Mouse (Mus musculus) CH12.LX (cell line): Measurements from ENCODE around the gene Pla2g4f. TPM values are rescaled to one million over a fixed set of nuclear protein-coding genes. Genes with fewer than 3 reads are reported as not detected.

Experiments
- DNase-seq: peaks from one replicate; pipeline ENCODE4 v3.0.0-alpha.2; 2013; ENCODE audit errors: extremely low read depth
- H3K27ac ChIP-seq: 2 replicates; pipeline ENCODE4 v1.5.1; 2012; ENCODE audit warnings: low read depth, mild to moderate bottlenecking, control low read depth, moderate library complexity; ENCODE audit not compliant: insufficient read depth
- H3K27me3 ChIP-seq: replicated peaks from 2 replicates; pipeline ENCODE3; 2012; ENCODE audit warnings: inconsistent platforms
- H3K36me3 ChIP-seq, 2 experiments: replicated peaks in 1 of 2; 2 replicates each; pipeline versions ENCODE3 to v1.6.1; 2012; ENCODE audit warnings: inconsistent platforms in 1 of 2, low read length in 1 of 2, mild to moderate bottlenecking in 1 of 2, mixed read lengths in 1 of 2, moderate library complexity in 1 of 2; ENCODE audit not compliant: control insufficient read depth in 1 of 2, insufficient read depth in 1 of 2
- H3K4me1 ChIP-seq, 2 experiments: 2 replicates each; pipeline ENCODE4 v1.6.1; 2012; ENCODE audit warnings: inconsistent platforms in 1 of 2, moderate library complexity in 1 of 2; ENCODE audit not compliant: insufficient read depth in 2 of 2, control insufficient read depth in 1 of 2
- H3K4me2 ChIP-seq: 2 replicates; pipeline ENCODE4 v1.6.1; 2012; ENCODE audit warnings: low read depth, mild to moderate bottlenecking, control low read depth; ENCODE audit not compliant: poor library complexity, insufficient read depth, severe bottlenecking
- H3K4me3 ChIP-seq, 3 experiments: fragments of 150-350 bp in 1 of 3; sonication (generic) in 1 of 3; replicated peaks in 1 of 3; 2 replicates each; pipeline versions ENCODE3 to v1.5.1; 2011 to 2012; ENCODE audit warnings: low read depth in 2 of 3, low read length in 2 of 3, mild to moderate bottlenecking in 2 of 3, moderate library complexity in 2 of 3, control low read depth in 1 of 3, improper control_type of control experiment in 1 of 3, inconsistent platforms in 1 of 3, mixed read lengths in 1 of 3; ENCODE audit not compliant: poor library complexity in 1 of 3
- H3K79me2 ChIP-seq: replicated peaks from 2 replicates; pipeline ENCODE4 v1.6.1; 2012; ENCODE audit warnings: mild to moderate bottlenecking, moderate library complexity; ENCODE audit not compliant: control insufficient read depth, poor library complexity, insufficient read depth, severe bottlenecking; ENCODE audit errors: extremely low read depth
- H3K9ac ChIP-seq: 2 replicates; pipeline ENCODE4 v1.6.1; 2012; ENCODE audit warnings: low read depth, mild to moderate bottlenecking, control low read depth, moderate library complexity; ENCODE audit not compliant: insufficient read depth
- H3K9me3 ChIP-seq: replicated peaks from 2 replicates; pipeline ENCODE3; 2012; ENCODE audit warnings: low read length, inconsistent platforms, mixed read lengths
- CHD1 ChIP-seq: IDR thresholded peaks from 2 replicates; pipeline ENCODE4 v1.6.1; 2012; ENCODE audit warnings: low read depth, low read length, improper control_type of control experiment, inconsistent platforms
- CHD2 ChIP-seq: IDR thresholded peaks from 2 replicates; pipeline ENCODE4 v1.6.1; 2011; ENCODE audit warnings: low read length, improper control_type of control experiment
- CTCF ChIP-seq, 2 experiments: IDR thresholded peaks in 1 of 2; conservative IDR thresholded peaks in 1 of 2; 2 replicates each; pipeline ENCODE4 v1.5.1; 2011 to 2012; ENCODE audit warnings: low read depth in 2 of 2, low read length in 2 of 2, improper control_type of control experiment in 1 of 2, inconsistent platforms in 1 of 2, mild to moderate bottlenecking in 1 of 2, moderate library complexity in 1 of 2
- ETS1 ChIP-seq: conservative IDR thresholded peaks from 2 replicates; pipeline ENCODE4 v1.6.1; 2012; ENCODE audit warnings: low read depth, mild to moderate bottlenecking, inconsistent platforms, low read length, improper control_type of control experiment, moderate library complexity
- GABPA ChIP-seq: IDR thresholded peaks from 2 replicates; pipeline ENCODE4 v1.6.1; 2012; ENCODE audit warnings: low read depth, low read length, improper control_type of control experiment, inconsistent platforms; ENCODE audit not compliant: insufficient replicate concordance
- HCFC1 ChIP-seq: IDR thresholded peaks from 2 replicates; pipeline ENCODE4 v1.6.1; 2012; ENCODE audit warnings: low read depth, mild to moderate bottlenecking, inconsistent platforms, low read length, improper control_type of control experiment
- IRF4 ChIP-seq: IDR thresholded peaks from 2 replicates; pipeline ENCODE4 v1.6.1; 2014; ENCODE audit warnings: low read depth, mild to moderate bottlenecking, inconsistent platforms, low read length, improper control_type of control experiment
- JUN ChIP-seq: IDR thresholded peaks from 2 replicates; pipeline ENCODE4 v1.6.1; 2011; ENCODE audit warnings: low read depth, mild to moderate bottlenecking, low read length, improper control_type of control experiment, moderate library complexity; ENCODE audit not compliant: insufficient read depth
- KAT2A ChIP-seq: IDR thresholded peaks from 2 replicates; pipeline ENCODE4 v1.6.1; 2012; ENCODE audit warnings: low read length, improper control_type of control experiment, inconsistent platforms; ENCODE audit not compliant: insufficient replicate concordance
- MAX ChIP-seq: IDR thresholded peaks from 2 replicates; pipeline ENCODE4 v1.6.1; 2011; ENCODE audit warnings: low read length, improper control_type of control experiment
- MEF2A ChIP-seq: IDR thresholded peaks from 2 replicates; pipeline ENCODE4 v1.6.1; 2014; ENCODE audit warnings: low read depth, mild to moderate bottlenecking, inconsistent platforms, low read length, improper control_type of control experiment, borderline replicate concordance
- MYC ChIP-seq: IDR thresholded peaks from 2 replicates; pipeline ENCODE4 v1.6.1; 2011; ENCODE audit warnings: low read depth, mild to moderate bottlenecking, improper control_type of control experiment, low read length
- NELFE ChIP-seq: IDR thresholded peaks from 2 replicates; pipeline ENCODE4 v1.6.1; 2011; ENCODE audit warnings: low read depth, low read length, improper control_type of control experiment
- PAX5 ChIP-seq: IDR thresholded peaks from 2 replicates; pipeline ENCODE4 v1.6.1; 2012; ENCODE audit warnings: low read length, inconsistent platforms, mixed read lengths
- POLR2A ChIP-seq: IDR thresholded peaks from 2 replicates; pipeline ENCODE4 v1.6.1; 2011; ENCODE audit warnings: low read depth, mild to moderate bottlenecking, improper control_type of control experiment, low read length
- POLR2AphosphoS2 ChIP-seq: IDR thresholded peaks from 2 replicates; pipeline ENCODE4 v1.6.1; 2011; ENCODE audit warnings: low read depth, low read length, improper control_type of control experiment
- RAD21 ChIP-seq: IDR thresholded peaks from 2 replicates; pipeline ENCODE4 v1.6.1; 2011; ENCODE audit warnings: low read depth, mild to moderate bottlenecking, low read length, improper control_type of control experiment, moderate library complexity
- RCOR1 ChIP-seq: conservative IDR thresholded peaks from 2 replicates; pipeline ENCODE4 v1.6.1; 2012; ENCODE audit warnings: low read depth, mild to moderate bottlenecking, inconsistent platforms, low read length, improper control_type of control experiment
- SIN3A ChIP-seq: IDR thresholded peaks from 2 replicates; pipeline ENCODE4 v1.6.1; 2012; ENCODE audit warnings: low read length, improper control_type of control experiment, inconsistent platforms
- TBP ChIP-seq: conservative IDR thresholded peaks from 2 replicates; pipeline ENCODE4 v1.6.1; 2011; ENCODE audit warnings: low read depth, low read length, improper control_type of control experiment
- UBTF ChIP-seq: IDR thresholded peaks from 2 replicates; pipeline ENCODE4 v1.6.1; 2012; ENCODE audit warnings: low read depth, mild to moderate bottlenecking, inconsistent platforms, low read length, improper control_type of control experiment, moderate library complexity
- USF1 ChIP-seq: IDR thresholded peaks from 2 replicates; pipeline ENCODE4 v1.6.1; 2014; ENCODE audit warnings: low read depth, mild to moderate bottlenecking, inconsistent platforms, low read length, improper control_type of control experiment
- USF2 ChIP-seq: conservative IDR thresholded peaks from 2 replicates; pipeline ENCODE4 v1.6.1; 2011; ENCODE audit warnings: low read depth, low read length, improper control_type of control experiment
- ZC3H11A ChIP-seq: IDR thresholded peaks from 2 replicates; pipeline ENCODE4 v1.6.1; 2012; ENCODE audit warnings: low read depth, mild to moderate bottlenecking, inconsistent platforms, low read length, improper control_type of control experiment
- ZKSCAN1 ChIP-seq: IDR thresholded peaks from 2 replicates; pipeline ENCODE4 v1.6.1; 2012; ENCODE audit warnings: low read depth, inconsistent platforms, low read length, improper control_type of control experiment, borderline replicate concordance
- ZNF384 ChIP-seq: IDR thresholded peaks from 2 replicates; pipeline ENCODE4 v1.6.1; 2012; ENCODE audit warnings: low read depth, low read length, improper control_type of control experiment, inconsistent platforms
- dilution Hi-C: fragments of 300-500 bp; cut with MboI; formaldehyde crosslinking; loops from 2 replicates; pipeline ENCODE4 v1.14.3; 2020; ENCODE audit warnings: low sequenced_read_pairs; ENCODE audit not compliant: extremely low pct_unique_long_range_greater_than_20kb, extremely low pct_ligation_motif_present
- in situ Hi-C: fragments of 300-500 bp; cut with MboI; formaldehyde crosslinking; loops from 3 replicates; pipeline ENCODE4 v1.14.3; 2019; ENCODE audit warnings: low sequenced_read_pairs, low pct_ligation_motif_present, low pct_unique_long_range_greater_than_20kb, mixed read lengths
- polyA plus RNA-seq: library from polyadenylated mRNA; unstranded; fragments of >175 nt; gene quantifications from 2 replicates; pipeline ENCODE4 v1.2.1, GENCODE M21; 2012; ENCODE audit warnings: low read depth; ENCODE audit not compliant: insufficient read length
- total RNA-seq, 2 experiments: library from RNA; depleted of rRNA; stranded (reverse); fragments of 300-350 nt in 1 of 2; fragments of >200 nt in 1 of 2; gene quantifications; 2 replicates each; pipeline ENCODE4 v1.2.3; 2012 to 2014

Pla2g4f gene
- total and polyA plus RNA-seq, 3 experiments, result 0.30 to 1.3 TPM; not detected in 1

DNA sequence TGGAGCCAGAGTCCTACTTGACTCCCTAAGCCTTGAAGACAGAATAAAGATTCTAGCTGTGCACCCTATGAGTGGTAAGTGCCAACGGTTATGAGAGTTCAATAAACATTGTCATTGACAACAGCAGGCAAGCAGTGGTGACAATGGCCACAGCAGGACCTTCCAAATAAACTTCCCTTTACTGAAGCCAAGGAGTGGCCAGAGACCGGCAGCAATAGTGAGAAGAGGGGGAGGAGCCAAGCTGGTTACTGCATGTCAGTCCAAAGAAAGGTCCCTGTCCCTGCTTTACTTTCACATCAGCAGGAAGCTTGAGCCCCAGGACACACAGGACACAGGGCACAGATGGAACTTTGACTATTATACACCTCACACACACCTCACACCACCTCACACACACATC is 17.8 kb downstream of the Pla2g4f start:
- no peak overlapping the region for H3K9ac ChIP-seq
- no peaks in the 10 kb centered on the region for H3K27me3 ChIP-seq
- H3K36me3 ChIP-seq, result no peaks in the 10 kb centered on the region
- no peak overlapping the region for H3K4me2 ChIP-seq
- DNase-seq, result no peak
- dilution Hi-C loops (no loop called here), in situ Hi-C loops (loop anchor here (25.0 kb wide), 1 partner anchor 209 kb away; no protein-coding TSS in a partner anchor)
- TF ChIP-seq MEF2A (no peak), JUN (no peak), CTCF (conservative IDR thresholded peaks at IDR 0.05 in 1 of 2, IDR thresholded peaks at IDR 0.05 in 1 of 2; ENCODE audit: low read depth in 2 of 2, low read length in 2 of 2) (no peak), RCOR1 (no peak), ETS1 (no peak), TBP (no peak)
- no peaks in the 10 kb centered on the region for H3K79me2 ChIP-seq
- peaks cover 3 to 5% of the 10 kb centered on the region in 2 experiments; a peak in 3 of 4 replicates for H3K4me1 ChIP-seq
- H3K27ac ChIP-seq, result no peak overlapping the region
- no peaks in the 10 kb centered on the region for H3K9me3 ChIP-seq
- H3K4me3 ChIP-seq, result no peak overlapping the region

DNA sequence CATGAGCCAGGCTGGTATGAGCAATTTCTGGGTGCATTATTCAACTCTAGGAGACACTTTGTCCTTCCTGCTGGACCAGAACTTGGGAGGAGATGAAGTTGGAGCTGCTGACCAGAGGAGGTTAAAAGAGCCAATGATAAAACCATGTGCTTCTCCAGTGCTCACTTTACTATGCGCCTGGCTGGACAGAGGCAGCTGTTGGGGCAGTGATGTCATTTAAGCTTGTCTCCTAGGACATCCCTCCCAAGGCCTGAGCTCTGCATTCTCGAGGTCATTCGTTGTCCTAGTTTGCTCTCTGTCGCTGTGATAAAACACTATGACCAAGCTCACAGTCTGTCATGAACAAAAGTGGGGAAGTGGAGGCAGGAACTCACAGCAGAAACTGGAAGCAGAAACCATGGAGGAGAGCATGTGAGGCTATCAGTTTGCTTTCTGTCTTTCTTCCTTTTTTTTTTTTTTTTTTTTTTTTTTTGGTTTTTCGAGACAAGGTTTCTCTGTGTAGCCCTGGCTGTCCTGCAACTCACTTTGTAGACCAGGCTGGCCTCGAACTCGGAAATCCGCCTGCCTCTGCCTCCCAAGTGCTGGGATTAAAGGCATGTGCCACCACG is 22.4 kb downstream of the Pla2g4f start:
- H3K4me3 ChIP-seq, result no peak overlapping the region
- H3K9ac ChIP-seq, result no peak overlapping the region
- no peak overlapping the region for H3K4me2 ChIP-seq
- H3K9me3 ChIP-seq, result no peaks in the 10 kb centered on the region
- H3K4me1 ChIP-seq, result peaks cover 0 to 3% of the 10 kb centered on the region in 2 experiments; a peak in 2 of 4 replicates
- in situ Hi-C loops, result loop anchor here (25.0 kb wide), 1 partner anchor 204 kb away; no protein-coding TSS in a partner anchor
- dilution Hi-C loops, result no loop called here
- H3K27me3 ChIP-seq, result peaks cover 3% of the 10 kb centered on the region
- no peak for TF ChIP-seq POLR2A
- TF ChIP-seq CHD1, result no peak
- TF ChIP-seq MYC, result no peak
- TF ChIP-seq PAX5, result no peak
- TF ChIP-seq ZNF384, result peak; percentile 51
- H3K79me2 ChIP-seq, result no peaks in the 10 kb centered on the region
- H3K36me3 ChIP-seq, result no peaks in the 10 kb centered on the region
- DNase-seq, result no peak
- no peak overlapping the region for H3K27ac ChIP-seq

DNA sequence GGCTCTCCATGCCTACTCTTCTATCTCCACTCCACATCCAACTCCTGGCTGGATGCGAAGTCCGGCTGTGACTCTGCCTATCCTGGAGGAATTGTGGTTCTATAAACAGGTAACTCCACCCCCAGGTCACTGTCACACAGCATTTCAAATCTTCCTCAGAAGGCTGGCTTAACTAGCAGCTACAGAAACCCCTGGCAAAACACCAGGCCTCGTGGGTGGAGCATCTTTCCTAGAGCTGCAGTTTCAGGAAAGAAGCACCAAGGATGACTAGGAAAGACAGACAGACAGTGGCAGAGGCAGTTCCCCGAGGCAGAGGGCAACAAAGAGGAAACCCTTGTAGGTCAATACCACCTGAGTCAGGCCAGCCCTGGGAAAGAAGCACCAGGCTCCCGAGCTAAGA is 25.0 kb downstream of the Pla2g4f start, which contains the start of gene Pla2g4d:
Gene Pla2g4d, minus strand, starts transcription at position 203 of the 400 bp plus-strand sequence.
- no peak within 1 kb of the TSS for H3K9ac ChIP-seq
- H3K79me2 ChIP-seq, result no peaks in the 10 kb centered on the region
- TF ChIP-seq ZC3H11A (no peak), MAX (no peak), UBTF (no peak), GABPA (no peak), ZNF384 (no peak), TBP (no peak), SIN3A (no peak), HCFC1 (no peak), USF2 (no peak), CTCF (conservative IDR thresholded peaks at IDR 0.05 in 1 of 2, IDR thresholded peaks at IDR 0.05 in 1 of 2; ENCODE audit: low read depth in 2 of 2, low read length in 2 of 2) (no peak), CHD2 (no peak), MYC (no peak), KAT2A (no peak), IRF4 (no peak), NELFE (no peak), POLR2AphosphoS2 (no peak), USF1 (no peak), RAD21 (no peak), CHD1 (no peak), ZKSCAN1 (no peak)
- no peak within 1 kb of the TSS for H3K27ac ChIP-seq
- no peaks in the 10 kb centered on the region for H3K9me3 ChIP-seq
- in situ Hi-C loops, result loop anchor here (25.0 kb wide), 1 partner anchor 202 kb away; no protein-coding TSS in a partner anchor
- dilution Hi-C loops, result no loop called here
- DNase-seq, result no peak
- peaks cover 3% of the 10 kb centered on the region for H3K27me3 ChIP-seq
- H3K36me3 ChIP-seq, result no peaks in the 10 kb centered on the region
- H3K4me3 ChIP-seq, result no peak within 1 kb of the TSS
- no peak within 1 kb of the TSS for H3K4me2 ChIP-seq
- peaks cover 0 to 3% of the 10 kb centered on the region in 2 experiments; a peak in 1 of 4 replicates for H3K4me1 ChIP-seq
